Mouse (Mus musculus): ENCODE results near the gene Olfr94. TPM values are rescaled to one million over a fixed set of nuclear protein-coding genes. Genes with fewer than 3 reads are reported as not detected.

Gene Olfr94
- polyA plus RNA-seq, 2 experiments = not detected

DNA sequence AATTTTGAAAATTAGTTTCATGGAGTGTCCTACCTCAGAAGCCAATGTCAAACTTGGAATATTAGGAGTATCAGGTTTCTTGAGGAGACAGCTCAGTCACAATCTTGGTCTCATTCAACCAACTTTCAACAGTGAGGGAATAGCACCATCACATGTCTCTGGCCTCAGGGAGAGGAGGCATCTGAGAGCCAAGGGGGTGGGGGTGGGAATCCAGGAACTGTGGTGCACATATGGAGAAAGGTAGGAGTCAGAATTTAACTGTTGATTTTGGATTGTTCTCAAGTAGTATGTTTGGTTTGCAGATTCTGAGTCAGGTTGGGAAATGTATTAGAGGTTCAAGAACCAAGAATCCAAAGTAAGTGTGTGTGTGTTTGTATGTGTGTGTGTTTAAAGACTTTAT is 7.8 kb downstream of the Olfr94 start:
- H3K4me3 ChIP-seq (ENCODE audit: insufficient read depth in 1 of 2, low read depth in 2 of 2, low read length in 2 of 2) = no peak overlapping the region
- DNase-seq (ENCODE audit: low read depth in 3 of 3, low spot score in 3 of 3) (no peak), ATAC-seq (ENCODE audit: insufficient read depth) (no peak)
- TF ChIP-seq EP300 (IDR thresholded peaks at IDR 0.05; ENCODE audit: low read depth) (no peak), CTCF (IDR thresholded peaks at IDR 0.05; ENCODE audit: low read depth) (no peak)
- no peak overlapping the region for H3K27ac ChIP-seq
- no peaks in the 10 kb centered on the region for H3K4me1 ChIP-seq (replicated peaks; ENCODE audit: control insufficient read depth in 2 of 2, insufficient read depth in 2 of 2, low read length in 1 of 2)
- H3K36me3 ChIP-seq (replicated peaks; ENCODE audit: control insufficient read depth, insufficient read depth, low read depth) = no peaks in the 10 kb centered on the region
- H3K4me2 ChIP-seq (ENCODE audit: low read depth) = no peak overlapping the region
- H3K9me3 ChIP-seq (ENCODE audit: control insufficient read depth, low read length) = no peaks in the 10 kb centered on the region
- peaks cover 20% of the 10 kb centered on the region for H3K27me3 ChIP-seq (ENCODE audit: control insufficient read depth, insufficient read depth, low read length)
- no peak overlapping the region for H3K9ac ChIP-seq (replicated peaks)

DNA sequence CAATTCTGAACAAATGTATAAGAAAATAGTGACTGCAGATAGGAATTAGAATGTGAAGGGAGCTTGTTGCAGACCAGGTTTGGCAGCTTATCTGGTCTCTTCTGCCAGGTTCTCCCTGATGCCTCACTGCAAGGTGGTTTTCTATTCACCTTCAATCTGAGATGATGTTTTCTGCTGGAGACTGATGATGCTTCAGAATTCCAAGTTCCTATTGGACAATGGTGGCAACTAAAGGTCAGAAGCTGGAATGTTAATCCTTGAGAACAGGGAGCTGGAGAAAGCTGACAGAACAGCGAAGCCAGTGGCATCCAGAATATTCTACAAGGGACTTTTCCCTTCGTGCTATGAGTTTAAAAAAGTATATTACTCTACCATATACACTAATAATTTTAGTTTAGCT is 10.1 kb downstream of the Olfr94 start:
- Histone ChIP-seq H3K4me1 (replicated peaks; ENCODE audit: control insufficient read depth in 2 of 2, insufficient read depth in 2 of 2, low read length in 1 of 2) (no peaks in the 10 kb centered on the region), H3K9ac (replicated peaks) (no peak overlapping the region), H3K9me3 (ENCODE audit: control insufficient read depth, low read length) (no peaks in the 10 kb centered on the region), H3K27ac (no peak overlapping the region), H3K4me3 (ENCODE audit: insufficient read depth in 1 of 2, low read depth in 2 of 2, low read length in 2 of 2) (no peak overlapping the region), H3K36me3 (replicated peaks; ENCODE audit: control insufficient read depth, insufficient read depth, low read depth) (no peaks in the 10 kb centered on the region), H3K27me3 (ENCODE audit: control insufficient read depth, insufficient read depth, low read length) (no peaks in the 10 kb centered on the region), H3K4me2 (ENCODE audit: low read depth) (no peak overlapping the region)
- TF ChIP-seq EP300 (IDR thresholded peaks at IDR 0.05; ENCODE audit: low read depth) (no peak), CTCF (IDR thresholded peaks at IDR 0.05; ENCODE audit: low read depth) (no peak)
- DNase-seq (ENCODE audit: low read depth in 3 of 3, low spot score in 3 of 3) (no peak), ATAC-seq (ENCODE audit: insufficient read depth) (no peak)
- WGBS (ENCODE audit: insufficient replicate concordance) = 29% methylated on average over 2 of the region's 2 CpGs

DNA sequence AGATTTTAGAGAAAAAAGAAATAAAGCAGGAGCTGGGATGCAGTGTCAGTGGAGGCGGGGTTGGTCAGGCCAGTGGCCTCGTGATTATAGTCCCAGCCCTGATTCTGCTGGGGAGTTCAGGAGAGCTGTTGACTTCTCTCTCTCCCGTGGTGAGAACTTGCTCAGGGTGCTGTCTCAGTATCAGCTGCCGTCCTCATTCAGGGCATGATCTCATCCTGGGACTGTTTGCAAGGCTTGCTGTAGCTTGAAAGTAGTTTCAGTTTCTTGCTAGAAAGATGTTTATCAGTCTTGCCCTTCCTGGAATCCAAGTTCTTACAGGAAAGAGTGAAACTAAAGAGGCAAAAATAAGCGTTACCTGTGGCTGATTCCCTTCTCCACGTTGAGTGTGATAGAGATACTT is 15.3 kb downstream of the Olfr94 start:
- 21% methylated on average over 6 of the region's 6 CpGs for WGBS (ENCODE audit: insufficient replicate concordance)

GRCm38 (mm10) chr17:37161394-37161793 is 39.4 kb downstream of the Olfr94 start, which contains the start of gene Olfr93:
Olfr93 (minus strand) TSS chr17:37161494.
- no peak for DNase-seq (ENCODE audit: low read depth in 3 of 3, low spot score in 3 of 3)
- H3K9me3 ChIP-seq (ENCODE audit: control insufficient read depth, low read length) = no peaks in the 10 kb centered on the region
- TF ChIP-seq CTCF (IDR thresholded peaks at IDR 0.05; ENCODE audit: low read depth) (no peak), EP300 (IDR thresholded peaks at IDR 0.05; ENCODE audit: low read depth) (no peak)

More for the DNA sequence above, 15.3 kb downstream of the Olfr94 start:
- Histone ChIP-seq H3K27me3 (ENCODE audit: control insufficient read depth, insufficient read depth, low read length) (no peaks in the 10 kb centered on the region), H3K4me2 (ENCODE audit: low read depth) (no peak overlapping the region), H3K9me3 (ENCODE audit: control insufficient read depth, low read length) (no peaks in the 10 kb centered on the region), H3K4me1 (replicated peaks; ENCODE audit: control insufficient read depth in 2 of 2, insufficient read depth in 2 of 2, low read length in 1 of 2) (no peaks in the 10 kb centered on the region), H3K27ac (no peak overlapping the region), H3K36me3 (replicated peaks; ENCODE audit: control insufficient read depth, insufficient read depth, low read depth) (no peaks in the 10 kb centered on the region), H3K9ac (replicated peaks) (no peak overlapping the region), H3K4me3 (ENCODE audit: insufficient read depth in 1 of 2, low read depth in 2 of 2, low read length in 2 of 2) (no peak overlapping the region)
- TF ChIP-seq CTCF (IDR thresholded peaks at IDR 0.05; ENCODE audit: low read depth) (no peak), EP300 (IDR thresholded peaks at IDR 0.05; ENCODE audit: low read depth) (no peak)
- ATAC-seq (ENCODE audit: insufficient read depth) = no peak
- DNase-seq (ENCODE audit: low read depth in 3 of 3, low spot score in 3 of 3) = no peak

More at GRCm38 (mm10) chr17:37161394-37161793, 39.4 kb downstream of the Olfr94 start, which contains the start of gene Olfr93:
- H3K36me3 ChIP-seq (replicated peaks; ENCODE audit: control insufficient read depth, insufficient read depth, low read depth) = no peaks in the 10 kb centered on the region
- no peak within 1 kb of the TSS for H3K9ac ChIP-seq (replicated peaks)
- H3K27ac ChIP-seq = no peak within 1 kb of the TSS
- H3K27me3 ChIP-seq (ENCODE audit: control insufficient read depth, insufficient read depth, low read length) = no peaks in the 10 kb centered on the region
- H3K4me3 ChIP-seq (ENCODE audit: insufficient read depth in 1 of 2, low read depth in 2 of 2, low read length in 2 of 2) = no peak within 1 kb of the TSS
- H3K4me1 ChIP-seq (replicated peaks; ENCODE audit: control insufficient read depth in 2 of 2, insufficient read depth in 2 of 2, low read length in 1 of 2) = no peaks in the 10 kb centered on the region
- H3K4me2 ChIP-seq (ENCODE audit: low read depth) = no peak within 1 kb of the TSS
- no peak for ATAC-seq (ENCODE audit: insufficient read depth)

Other genes with a start within 250 kb of the Olfr94 start
- gene Ppp1r11, start 249.3 kb downstream of the Olfr94 start, polyA plus RNA-seq (2012; rRNA removed) = 15.6 and 30.4 TPM in 2 replicates
- 35.6 and 43.0 TPM in 2 replicates for gene Ppp1r11, start 249.3 kb downstream of the Olfr94 start, polyA plus RNA-seq (2014; fragmentation: Nextera tagmentation; extraction: Ambion mirVana)
- 17.5 and 19.0 TPM in 2 replicates for gene Znrd1, start 242.4 kb downstream of the Olfr94 start, polyA plus RNA-seq (2012; rRNA removed)
- gene Znrd1, start 242.4 kb downstream of the Olfr94 start, polyA plus RNA-seq (2014; fragmentation: Nextera tagmentation; extraction: Ambion mirVana) = 25.3 and 28.2 TPM in 2 replicates
- 1.6 and 3.3 TPM in 2 replicates for gene Znrd1as, start 242.4 kb downstream of the Olfr94 start, polyA plus RNA-seq (2012; rRNA removed)
- 2.9 and 3.3 TPM in 2 replicates for gene Znrd1as, start 242.4 kb downstream of the Olfr94 start, polyA plus RNA-seq (2014; fragmentation: Nextera tagmentation; extraction: Ambion mirVana)
- not detected in 2 replicates for gene 2410137M14Rik, start 219.8 kb downstream of the Olfr94 start, polyA plus RNA-seq (2012; rRNA removed)
- gene 2410137M14Rik, start 219.8 kb downstream of the Olfr94 start, polyA plus RNA-seq (2014; fragmentation: Nextera tagmentation; extraction: Ambion mirVana) = not detected in 2 replicates
- gene H2-M5, start 211.5 kb downstream of the Olfr94 start, polyA plus RNA-seq (2012; rRNA removed) = 0.03 and 0.23 TPM in 2 replicates
- not detected in 2 replicates for gene H2-M5, start 211.5 kb downstream of the Olfr94 start, polyA plus RNA-seq (2014; fragmentation: Nextera tagmentation; extraction: Ambion mirVana)
- gene Zfp57, start 199.8 kb downstream of the Olfr94 start, polyA plus RNA-seq (2012; rRNA removed) = 3.3 and 3.5 TPM in 2 replicates
- gene Zfp57, start 199.8 kb downstream of the Olfr94 start, polyA plus RNA-seq (2014; fragmentation: Nextera tagmentation; extraction: Ambion mirVana) = 2.2 and 2.5 TPM in 2 replicates
- not detected in 2 replicates for gene Mog, start 177.6 kb downstream of the Olfr94 start, polyA plus RNA-seq (2012; rRNA removed)
- gene Mog, start 177.6 kb downstream of the Olfr94 start, polyA plus RNA-seq (2014; fragmentation: Nextera tagmentation; extraction: Ambion mirVana) = not detected in 2 replicates
- gene Gabbr1, start 155.0 kb downstream of the Olfr94 start, polyA plus RNA-seq (2012; rRNA removed) = 2.2 and 2.7 TPM in 2 replicates
- gene Gabbr1, start 155.0 kb downstream of the Olfr94 start, polyA plus RNA-seq (2014; fragmentation: Nextera tagmentation; extraction: Ambion mirVana) = 0.24 and 0.30 TPM in 2 replicates
- not detected in 2 replicates for gene Olfr90, start 112.5 kb downstream of the Olfr94 start, polyA plus RNA-seq (2012; rRNA removed)
- gene Olfr90, start 112.5 kb downstream of the Olfr94 start, polyA plus RNA-seq (2014; fragmentation: Nextera tagmentation; extraction: Ambion mirVana) = not detected in 2 replicates
- not detected in 2 replicates for gene Olfr91, start 102.7 kb downstream of the Olfr94 start, polyA plus RNA-seq (2012; rRNA removed)
- gene Olfr91, start 102.7 kb downstream of the Olfr94 start, polyA plus RNA-seq (2014; fragmentation: Nextera tagmentation; extraction: Ambion mirVana) = not detected in 2 replicates
- not detected in 2 replicates for gene Olfr92, start 80.9 kb downstream of the Olfr94 start, polyA plus RNA-seq (2012; rRNA removed)
- gene Olfr92, start 80.9 kb downstream of the Olfr94 start, polyA plus RNA-seq (2014; fragmentation: Nextera tagmentation; extraction: Ambion mirVana) = not detected in 2 replicates
- not detected in 2 replicates for gene Olfr93, start 39.5 kb downstream of the Olfr94 start, polyA plus RNA-seq (2012; rRNA removed)
- gene Olfr93, start 39.5 kb downstream of the Olfr94 start, polyA plus RNA-seq (2014; fragmentation: Nextera tagmentation; extraction: Ambion mirVana) = not detected in 2 replicates
- not detected in 2 replicates for gene Ubd, start 7.1 kb downstream of the Olfr94 start, polyA plus RNA-seq (2012; rRNA removed)
- gene Ubd, start 7.1 kb downstream of the Olfr94 start, polyA plus RNA-seq (2014; fragmentation: Nextera tagmentation; extraction: Ambion mirVana) = not detected in 2 replicates
- not detected in 2 replicates for gene Olfr95, start 12.1 kb upstream of the Olfr94 start, polyA plus RNA-seq (2012; rRNA removed)
- not detected in 2 replicates for gene Olfr95, start 12.1 kb upstream of the Olfr94 start, polyA plus RNA-seq (2014; fragmentation: Nextera tagmentation; extraction: Ambion mirVana)
- gene Olfr96, start 19.2 kb upstream of the Olfr94 start, polyA plus RNA-seq (2012; rRNA removed) = not detected in 2 replicates
- not detected in 2 replicates for gene Olfr96, start 19.2 kb upstream of the Olfr94 start, polyA plus RNA-seq (2014; fragmentation: Nextera tagmentation; extraction: Ambion mirVana)
- not detected in 2 replicates for gene Olfr97, start 36.3 kb upstream of the Olfr94 start, polyA plus RNA-seq (2012; rRNA removed)
- not detected in 2 replicates for gene Olfr97, start 36.3 kb upstream of the Olfr94 start, polyA plus RNA-seq (2014; fragmentation: Nextera tagmentation; extraction: Ambion mirVana)
- gene Olfr98, start 62.8 kb upstream of the Olfr94 start, polyA plus RNA-seq (2012; rRNA removed) = not detected in 2 replicates
- gene Olfr98, start 62.8 kb upstream of the Olfr94 start, polyA plus RNA-seq (2014; fragmentation: Nextera tagmentation; extraction: Ambion mirVana) = not detected in 2 replicates
- 0.67 and 0.76 TPM in 2 replicates for gene H2-M3, start 69.2 kb upstream of the Olfr94 start, polyA plus RNA-seq (2012; rRNA removed)
- 1.3 and 1.5 TPM in 2 replicates for gene H2-M3, start 69.2 kb upstream of the Olfr94 start, polyA plus RNA-seq (2014; fragmentation: Nextera tagmentation; extraction: Ambion mirVana)
- gene Olfr99, start 82.5 kb upstream of the Olfr94 start, polyA plus RNA-seq (2012; rRNA removed) = not detected in 2 replicates
- not detected in 2 replicates for gene Olfr99, start 82.5 kb upstream of the Olfr94 start, polyA plus RNA-seq (2014; fragmentation: Nextera tagmentation; extraction: Ambion mirVana)
- gene Olfr101, start 103.3 kb upstream of the Olfr94 start, polyA plus RNA-seq (2012; rRNA removed) = not detected in 2 replicates
- gene Olfr101, start 103.3 kb upstream of the Olfr94 start, polyA plus RNA-seq (2014; fragmentation: Nextera tagmentation; extraction: Ambion mirVana) = not detected in 2 replicates
- not detected in 2 replicates for gene Olfr102, start 116.1 kb upstream of the Olfr94 start, polyA plus RNA-seq (2012; rRNA removed)
- not detected in 2 replicates for gene Olfr102, start 116.1 kb upstream of the Olfr94 start, polyA plus RNA-seq (2014; fragmentation: Nextera tagmentation; extraction: Ambion mirVana)
- gene Olfr103, start 138.7 kb upstream of the Olfr94 start, polyA plus RNA-seq (2012; rRNA removed) = not detected in 2 replicates
- gene Olfr103, start 138.7 kb upstream of the Olfr94 start, polyA plus RNA-seq (2014; fragmentation: Nextera tagmentation; extraction: Ambion mirVana) = not detected in 2 replicates
- not detected in 2 replicates for gene Olfr104-ps, start 158.6 kb upstream of the Olfr94 start, polyA plus RNA-seq (2012; rRNA removed)
- not detected in 2 replicates for gene Olfr104-ps, start 158.6 kb upstream of the Olfr94 start, polyA plus RNA-seq (2014; fragmentation: Nextera tagmentation; extraction: Ambion mirVana)
- not detected in 2 replicates for gene Olfr105-ps, start 178.0 kb upstream of the Olfr94 start, polyA plus RNA-seq (2012; rRNA removed)
- not detected in 2 replicates for gene Olfr105-ps, start 178.0 kb upstream of the Olfr94 start, polyA plus RNA-seq (2014; fragmentation: Nextera tagmentation; extraction: Ambion mirVana)
- gene Olfr106-ps, start 189.4 kb upstream of the Olfr94 start, polyA plus RNA-seq (2012; rRNA removed) = not detected in 2 replicates
- not detected in 2 replicates for gene Olfr106-ps, start 189.4 kb upstream of the Olfr94 start, polyA plus RNA-seq (2014; fragmentation: Nextera tagmentation; extraction: Ambion mirVana)
- gene Olfr107, start 198.2 kb upstream of the Olfr94 start, polyA plus RNA-seq (2012; rRNA removed) = not detected in 2 replicates
- not detected in 2 replicates for gene Olfr107, start 198.2 kb upstream of the Olfr94 start, polyA plus RNA-seq (2014; fragmentation: Nextera tagmentation; extraction: Ambion mirVana)
- not detected in 2 replicates for gene Olfr108, start 244.5 kb upstream of the Olfr94 start, polyA plus RNA-seq (2012; rRNA removed)
- not detected in 2 replicates for gene Olfr108, start 244.5 kb upstream of the Olfr94 start, polyA plus RNA-seq (2014; fragmentation: Nextera tagmentation; extraction: Ambion mirVana)

Data from liver, embryonic 14.5 days (tissue).